Mouse (Mus musculus) brain, embryonic 14.5 days (tissue): ENCODE results near the gene Fahd1.

Experiments
- CTCF ChIP-seq: fragments of 200-500 bp; IDR thresholded peaks from 2 replicates; pipeline ENCODE4 v1.5.1; 2012; ENCODE audit warnings: inconsistent platforms, mild to moderate bottlenecking, moderate library complexity, borderline replicate concordance; ENCODE audit not compliant: insufficient read depth, insufficient read length; ENCODE audit errors: extremely low read depth
- POLR2A ChIP-seq: fragments of 200-500 bp; IDR thresholded peaks from 2 replicates; pipeline ENCODE4 v1.6.1; 2012; ENCODE audit warnings: mild to moderate bottlenecking, inconsistent platforms, borderline replicate concordance; ENCODE audit not compliant: poor library complexity, insufficient read depth, insufficient read length, severe bottlenecking; ENCODE audit errors: extremely low read depth

GRCm38 (mm10) chr17:24874989-24875388, 24.8 kb upstream of the Fahd1 start:
- no peak for TF ChIP-seq CTCF
- TF ChIP-seq POLR2A: no peak
